In the genomic region with DNA sequence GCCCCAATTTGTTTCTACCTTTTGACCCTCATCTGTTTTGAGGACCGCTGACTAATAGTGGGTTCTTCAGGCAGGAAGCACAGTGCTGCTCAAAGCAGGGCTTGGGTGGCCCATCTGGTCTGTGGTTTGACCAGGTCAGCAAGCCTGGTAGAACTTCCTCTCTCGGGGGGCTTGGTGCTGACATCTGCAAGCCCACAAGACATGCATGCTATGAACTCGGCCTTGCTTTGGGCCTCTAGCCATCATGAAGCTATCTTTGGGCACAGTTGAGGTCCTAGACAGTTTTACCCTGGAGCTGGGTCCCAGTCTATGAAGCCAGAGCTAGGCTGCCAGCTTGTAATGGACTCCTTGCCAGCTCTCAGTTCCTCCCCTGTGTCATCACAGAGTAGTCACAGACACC, we compare ENCODE assay signal across 19 mouse cellular contexts. TPM values are rescaled to one million over a fixed set of nuclear protein-coding genes. Genes with fewer than 3 reads are reported as not detected.
DNase-seq lines count a peak whose midpoint lies in the region; ATAC-seq and TF ChIP-seq lines count a peak whose summit lies in the region.
"Had no signal": no experiment of that assay in that cellular context is flagged by ENCODE, and none has a peak within 500 bp of the region (broad histone marks: within the 10 kb centered on the region; RNA-seq: fewer than 3 reads in every experiment).

No protein-coding gene starts in this region.

- ATAC-seq in megakaryocyte, adult 5-6 weeks (ENCODE audit: poor library complexity, severe bottlenecking): peak; percentile 66
- ATAC-seq in forebrain, embryonic 16.5 days: no peak

- no peak for TF ChIP-seq POLR2A in bone marrow, adult 2 months (IDR thresholded peaks at IDR 0.05; ENCODE audit: borderline replicate concordance, control insufficient read depth, low read depth, low read length)

- peaks cover 6% of the 10 kb centered on the region for H3K4me1 ChIP-seq in bone marrow, adult 2 months (ENCODE audit: control insufficient read depth, insufficient read depth, low read length)
- no peaks in the 10 kb centered on the region for H3K4me1 ChIP-seq in forebrain, embryonic 16.5 days (replicated peaks; ENCODE audit: control insufficient read depth, insufficient read depth, low read length)
- H3K4me1 ChIP-seq: forebrain, embryonic 12.5 days; neural tube, embryonic 12.5 days had no signal

- H3K27me3 ChIP-seq in forebrain, embryonic 16.5 days (replicated peaks; ENCODE audit: control insufficient read depth, insufficient read depth, low read length): no peaks in the 10 kb centered on the region
- H3K27me3 ChIP-seq: forebrain, embryonic 12.5 days; neural tube, embryonic 12.5 days had no signal

- H3K4me3 ChIP-seq in bone marrow, adult 2 months (replicated peaks; ENCODE audit: control insufficient read depth, low read depth, low read length): no peak overlapping the region
- H3K4me3 ChIP-seq in forebrain, embryonic 16.5 days (replicated peaks; ENCODE audit: low read length): no peak overlapping the region
- H3K4me3 ChIP-seq: forebrain, embryonic 12.5 days; neural tube, embryonic 12.5 days had no signal

- peak; percentile 99 for DNase-seq in heart, adult 11 months
- DNase-seq in heart, postnatal 4 days: no peak
- peak; percentile 20 to 58 for DNase-seq in left cerebral cortex, postnatal 25 days (ENCODE audit: low spot score in 2 of 2)
- DNase-seq in left cerebral cortex, adult 18-20 months (ENCODE audit: low spot score in 2 of 2): no peak
- DNase-seq in testis, postnatal 14 days (ENCODE audit: low spot score): no peak
- DNase-seq: adrenal gland, adult 8-10 months; cerebellum, adult 2 months; gastrocnemius, postnatal 36 days; heart, postnatal 14 days; thymus, postnatal 36 days had no signal

- WGBS in bone marrow, adult 2 months: 0% methylated on average over 3 of the region's 3 CpGs
- WGBS in forebrain, embryonic 16.5 days: 78% methylated on average over 3 of the region's 3 CpGs

- intact Hi-C loops in left cerebral cortex, postnatal 25 days (cut with DNase I): no loop called here

- no peaks in the 10 kb centered on the region for H3K9me3 ChIP-seq in forebrain, embryonic 16.5 days (ENCODE audit: control insufficient read depth, low read length)
- H3K9me3 ChIP-seq: forebrain, embryonic 12.5 days; neural tube, embryonic 12.5 days had no signal

- no peaks in the 10 kb centered on the region for H3K36me3 ChIP-seq in forebrain, embryonic 16.5 days (ENCODE audit: control insufficient read depth, insufficient read depth)
- H3K36me3 ChIP-seq: forebrain, embryonic 12.5 days; neural tube, embryonic 12.5 days had no signal

- no peak overlapping the region for H3K9ac ChIP-seq in forebrain, embryonic 16.5 days (replicated peaks; ENCODE audit: low read depth, low read length)
- H3K9ac ChIP-seq: forebrain, embryonic 12.5 days; neural tube, embryonic 12.5 days had no signal

- H3K27ac ChIP-seq in bone marrow, adult 2 months (ENCODE audit: control insufficient read depth, insufficient read depth, low read depth, low read length, poor library complexity): 0 out of 2 replicates have a peak overlapping the region, but pooled peaks have one; percentile 44
- H3K27ac ChIP-seq in forebrain, embryonic 16.5 days (ENCODE audit: low read length): no peak overlapping the region
- H3K27ac ChIP-seq: forebrain, embryonic 12.5 days; neural tube, embryonic 12.5 days had no signal

- TF ChIP-seq CTCF in bone marrow, adult 2 months (IDR thresholded peaks at IDR 0.05; ENCODE audit: control insufficient read depth, insufficient read depth, low read length): no peak

- no peak overlapping the region for H3K4me2 ChIP-seq in forebrain, embryonic 16.5 days (ENCODE audit: low read length)
- H3K4me2 ChIP-seq: forebrain, embryonic 12.5 days; liver, embryonic 11.5 days; midbrain, embryonic 11.5 days; neural tube, embryonic 12.5 days had no signal

RNA-seq across cellular contexts. Expression of a gene that starts 36.2 kb away (rescaled TPM):
- total RNA-seq in heart, postnatal 4 days (2021): 1 to 10 TPM; 4.0 to 4.2 TPM
- total RNA-seq in left cerebral cortex, postnatal 25 days (2021): 10 to 100 TPM; 13.8 to 14.7 TPM
- 10 to 100 TPM; 10.1 to 11.9 TPM for total RNA-seq in left cerebral cortex, adult 18-20 months (2021)
- 3.1 and 5.0 TPM in 2 replicates for polyA plus RNA-seq in bone marrow, adult 2 months (2011; ENCODE audit: insufficient read depth, insufficient read length, low replicate concordance, missing spikeins)
- total RNA-seq in megakaryocyte, adult 5-6 weeks (2015): 0.16 TPM in 1 of 2 replicates, not detected in the other
- 0.11 and 1.5 TPM in 2 replicates for total RNA-seq in megakaryocyte, adult 5-6 weeks (2017)
- 5.0 and 6.4 TPM in 2 replicates for polyA plus RNA-seq in forebrain, embryonic 16.5 days (2015; fragmentation: Nextera tagmentation; extraction: Ambion mirVana)

RNA-seq across cellular contexts. Expression of a gene that starts 48.0 kb away (rescaled TPM):
- total RNA-seq in heart, postnatal 4 days (2021): 1 to 10 TPM; 3.4 to 4.7 TPM
- 1 to 10 TPM; 3.7 to 5.2 TPM for total RNA-seq in left cerebral cortex, postnatal 25 days (2021)
- 1 to 10 TPM; 3.8 to 4.8 TPM for total RNA-seq in left cerebral cortex, adult 18-20 months (2021)
- not detected in 2 replicates for polyA plus RNA-seq in bone marrow, adult 2 months (2011; ENCODE audit: insufficient read depth, insufficient read length, low replicate concordance, missing spikeins)
- total RNA-seq in megakaryocyte, adult 5-6 weeks (2015): 0.27 TPM in 1 of 2 replicates, not detected in the other
- 0.07 TPM in 1 of 2 replicates, not detected in the other for total RNA-seq in megakaryocyte, adult 5-6 weeks (2017)
- polyA plus RNA-seq in forebrain, embryonic 16.5 days (2015; fragmentation: Nextera tagmentation; extraction: Ambion mirVana): 0.67 and 0.76 TPM in 2 replicates

RNA-seq across cellular contexts. Expression of a gene that starts 55.2 kb away (rescaled TPM):
- total RNA-seq in heart, postnatal 4 days (2021): not detected
- total RNA-seq in left cerebral cortex, postnatal 25 days (2021): not detected
- not detected for total RNA-seq in left cerebral cortex, adult 18-20 months (2021)
- polyA plus RNA-seq in bone marrow, adult 2 months (2011; ENCODE audit: insufficient read depth, insufficient read length, low replicate concordance, missing spikeins): not detected in 2 replicates
- not detected in 2 replicates for total RNA-seq in megakaryocyte, adult 5-6 weeks (2015)
- total RNA-seq in megakaryocyte, adult 5-6 weeks (2017): not detected in 2 replicates
- polyA plus RNA-seq in forebrain, embryonic 16.5 days (2015; fragmentation: Nextera tagmentation; extraction: Ambion mirVana): not detected in 2 replicates
- total RNA-seq: adrenal gland, adult 8-10 months; gastrocnemius, postnatal 36 days had no signal
- polyA plus RNA-seq: cerebellum, adult 2 months; embryonic facial prominence, embryonic 11.5 days; forebrain, embryonic 12.5 days; intestine, embryonic 14.5 days; liver, embryonic 11.5 days; midbrain, embryonic 11.5 days; neural tube, embryonic 12.5 days had no signal

Comparison
In these comparisons a context has a peak if more than half of its experiments do, and no peak if none do; other contexts are left out.
1. DNase-seq: peak in heart, adult 11 months (single experiment) and left cerebral cortex, postnatal 25 days (2 of 2); none in heart, postnatal 4 days (single experiment), left cerebral cortex, adult 18-20 months (0 of 2) and testis, postnatal 14 days (single experiment).